Mouse (Mus musculus) ES-E14 (cell line): Measurements from ENCODE around the gene Dkk2. TPM values are rescaled to one million over a fixed set of nuclear protein-coding genes. Genes with fewer than 3 reads are reported as not detected.

ENCODE experiments used
- DNase-seq: peaks from one replicate; pipeline ENCODE4 v3.0.0-alpha.2; 2013; ENCODE audit warnings: low read depth, low spot score
- H3K27ac ChIP-seq: 2 replicates; pipeline ENCODE4 v1.5.1; 2012; ENCODE audit warnings: low read depth, mild to moderate bottlenecking, low read length, moderate library complexity, mixed read lengths; ENCODE audit not compliant: poor library complexity, insufficient read depth, severe bottlenecking
- H3K36me3 ChIP-seq: 2 replicates; pipeline ENCODE4 v1.6.1; 2012; ENCODE audit warnings: mild to moderate bottlenecking, low read length, moderate library complexity, mixed read lengths; ENCODE audit not compliant: control insufficient read depth, poor library complexity, insufficient read depth, severe bottlenecking
- H3K4me1 ChIP-seq, 2 experiments: fragments of 150-350 bp in 1 of 2; sonication (generic) in 1 of 2; 2 replicates each; pipeline ENCODE4 v1.6.1; 2012; ENCODE audit warnings: low read length in 2 of 2, mild to moderate bottlenecking in 1 of 2, mixed read lengths in 1 of 2; ENCODE audit not compliant: control insufficient read depth in 2 of 2, insufficient read depth in 2 of 2, poor library complexity in 1 of 2
- H3K4me3 ChIP-seq, 2 experiments: fragments of 150-350 bp in 1 of 2; sonication (generic) in 1 of 2; 2 replicates each; pipeline ENCODE4 v1.5.1; 2012; ENCODE audit warnings: low read length in 2 of 2, low read depth in 1 of 2, mild to moderate bottlenecking in 1 of 2, mixed read lengths in 1 of 2; ENCODE audit not compliant: insufficient read depth in 1 of 2, poor library complexity in 1 of 2, severe bottlenecking in 1 of 2
- H3K9ac ChIP-seq: 2 replicates; pipeline ENCODE4 v1.6.1; 2012; ENCODE audit warnings: low read depth, mild to moderate bottlenecking, low read length, mixed read lengths; ENCODE audit not compliant: poor library complexity, insufficient read depth, severe bottlenecking
- H3K9me3 ChIP-seq: fragments of 150-350 bp; sonication (generic); 2 replicates; pipeline ENCODE4 v1.6.1; 2012; ENCODE audit warnings: low read depth, mild to moderate bottlenecking, low read length; ENCODE audit not compliant: control insufficient read depth, insufficient read depth
- CHD2 ChIP-seq: IDR thresholded peaks from 2 replicates; pipeline ENCODE4 v1.6.1; 2014; ENCODE audit warnings: mild to moderate bottlenecking, low read depth, low read length, inconsistent platforms
- HCFC1 ChIP-seq: IDR thresholded peaks from 2 replicates; pipeline ENCODE4 v1.6.1; 2012; ENCODE audit warnings: low read length, inconsistent platforms, borderline replicate concordance; ENCODE audit not compliant: insufficient read depth
- MAFK ChIP-seq: IDR thresholded peaks from 2 replicates; pipeline ENCODE4 v1.6.1; 2014; ENCODE audit warnings: mild to moderate bottlenecking, low read depth, low read length, inconsistent platforms; ENCODE audit not compliant: insufficient read depth
- ZC3H11A ChIP-seq: IDR thresholded peaks from 2 replicates; pipeline ENCODE4 v1.6.1; 2012; ENCODE audit warnings: low read depth, mild to moderate bottlenecking, inconsistent platforms, low read length, borderline replicate concordance
- ZNF384 ChIP-seq: IDR thresholded peaks from 2 replicates; pipeline ENCODE4 v1.6.1; 2012; ENCODE audit warnings: low read depth, low read length, inconsistent platforms
- in situ Hi-C, 2 experiments: fragments of 600-800 bp; cut with MboI; formaldehyde crosslinking; loops; one replicate each; pipeline ENCODE4 v1.15.1; 2025; ENCODE audit warnings: low sequenced_read_pairs in 2 of 2, inconsistent platforms in 1 of 2; ENCODE audit not compliant: unreplicated experiment in 2 of 2
- total RNA-seq: library from RNA; depleted of rRNA; stranded (reverse); fragments of 300-350 nt; gene quantifications from 2 replicates; pipeline ENCODE4 v1.2.3, GENCODE M21; 2012

The Dkk2 gene
- total RNA-seq, 1 experiment: 1.1 TPM

- TF ChIP-seq MAFK (no peak), CHD2 (no peak), ZC3H11A (no peak), ZNF384 (no peak), HCFC1 (no peak)
- no peaks in the 10 kb centered on the region for H3K9me3 ChIP-seq
- no peak for DNase-seq
- H3K4me3 ChIP-seq: no peak overlapping the region
- no peaks in the 10 kb centered on the region for H3K4me1 ChIP-seq
- no peak overlapping the region for H3K9ac ChIP-seq
- no peaks in the 10 kb centered on the region for H3K36me3 ChIP-seq
- in situ Hi-C loops: no loop called here
- no peak overlapping the region for H3K27ac ChIP-seq
These were observed 21.7 kb upstream of the Dkk2 start for GRCm38 (mm10) chr3:132063374-132063773.

GRCm38 (mm10) chr3:132063966-132064365 is 21.1 kb upstream of the Dkk2 start:
- no peaks in the 10 kb centered on the region for H3K9me3 ChIP-seq
- no peaks in the 10 kb centered on the region for H3K36me3 ChIP-seq
- no peaks in the 10 kb centered on the region for H3K4me1 ChIP-seq
- H3K4me3 ChIP-seq: no peak overlapping the region
- in situ Hi-C loops: no loop called here
- TF ChIP-seq HCFC1: no peak
- TF ChIP-seq MAFK: no peak
- no peak for TF ChIP-seq ZNF384
- no peak for TF ChIP-seq CHD2
- TF ChIP-seq ZC3H11A: no peak
- H3K27ac ChIP-seq: no peak overlapping the region
- no peak for DNase-seq
- no peak overlapping the region for H3K9ac ChIP-seq

GRCm38 (mm10) chr3:132064920-132065319 is 20.2 kb upstream of the Dkk2 start:
- Histone ChIP-seq H3K9me3 (no peaks in the 10 kb centered on the region), H3K4me3 (no peak overlapping the region), H3K9ac (no peak overlapping the region), H3K36me3 (no peaks in the 10 kb centered on the region), H3K27ac (no peak overlapping the region), H3K4me1 (no peaks in the 10 kb centered on the region)
- DNase-seq: no peak
- in situ Hi-C loops: no loop called here
- TF ChIP-seq CHD2 (no peak), MAFK (no peak), ZC3H11A (no peak), HCFC1 (no peak), ZNF384 (no peak)

- no peak overlapping the region for H3K4me3 ChIP-seq
- no peaks in the 10 kb centered on the region for H3K9me3 ChIP-seq
- H3K36me3 ChIP-seq: no peaks in the 10 kb centered on the region
- in situ Hi-C loops: no loop called here
- H3K4me1 ChIP-seq: no peaks in the 10 kb centered on the region
- H3K27ac ChIP-seq: no peak overlapping the region
- DNase-seq: no peak
- no peak overlapping the region for H3K9ac ChIP-seq
- TF ChIP-seq CHD2 (no peak), ZC3H11A (no peak), ZNF384 (no peak), MAFK (no peak), HCFC1 (no peak)
These were observed 14.1 kb upstream of the Dkk2 start for GRCm38 (mm10) chr3:132070949-132071348.

- no peak for DNase-seq
- H3K9ac ChIP-seq: no peak overlapping the region
- H3K27ac ChIP-seq: no peak overlapping the region
- H3K4me3 ChIP-seq: no peak overlapping the region
- in situ Hi-C loops: no loop called here
- no peaks in the 10 kb centered on the region for H3K36me3 ChIP-seq
- no peak for TF ChIP-seq ZNF384
- TF ChIP-seq CHD2: no peak
- TF ChIP-seq ZC3H11A: no peak
- no peak for TF ChIP-seq HCFC1
- no peak for TF ChIP-seq MAFK
- H3K9me3 ChIP-seq: no peaks in the 10 kb centered on the region
- no peaks in the 10 kb centered on the region; a peak in 1 of 4 replicates for H3K4me1 ChIP-seq
These were observed 1.1 kb upstream of the Dkk2 start for GRCm38 (mm10) chr3:132084018-132084417.
